Mouse (Mus musculus): Measurements from ENCODE around the gene Usp50. TPM values are rescaled to one million over a fixed set of nuclear protein-coding genes. Genes with fewer than 3 reads are reported as not detected.

Gene Usp50
- polyA plus RNA-seq, 1 experiment from 2014 or later: 2.1 TPM

DNA sequence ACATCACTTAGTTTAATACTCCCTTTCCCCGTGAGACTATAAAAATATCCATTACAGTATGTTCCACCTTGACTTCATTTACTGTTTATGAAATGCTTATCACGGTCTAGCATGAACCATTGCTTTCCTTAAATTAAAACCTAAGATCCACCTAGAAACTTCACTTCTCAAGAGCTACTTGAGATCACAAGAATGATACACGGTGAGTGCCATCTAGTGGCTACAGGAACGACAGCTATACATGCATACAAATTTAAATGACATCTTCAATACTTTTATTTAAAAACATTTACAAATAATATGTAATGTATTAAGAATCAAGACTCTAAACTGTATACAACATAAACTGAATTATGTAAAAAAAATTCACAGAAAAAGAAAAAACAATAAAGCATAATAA, 119.8 kb downstream of the Usp50 start:
- Histone ChIP-seq H3K9me3 (ENCODE audit: control insufficient read depth, low read length) (no peaks in the 10 kb centered on the region), H3K4me3 (ENCODE audit: low read depth, low read length) (no peak overlapping the region), H3K9ac (ENCODE audit: low read length) (no peak overlapping the region), H3K27me3 (ENCODE audit: control insufficient read depth, insufficient read depth, low read length) (no peaks in the 10 kb centered on the region), H3K27ac (ENCODE audit: low read depth, low read length) (no peak overlapping the region), H3K4me1 (ENCODE audit: control insufficient read depth, insufficient read depth, low read length) (no peaks in the 10 kb centered on the region), H3K4me2 (ENCODE audit: low read depth) (no peak overlapping the region), H3K36me3 (ENCODE audit: control insufficient read depth, insufficient read depth, low read length) (no peaks in the 10 kb centered on the region; the same call in 1 of the 2 replicates)
- ATAC-seq (ENCODE audit: insufficient read depth, low FRiP score, low TSS enrichment): no peak
- no peak for DNase-seq (ENCODE audit: low spot score)
- 73% methylated on average over 4 of the region's 4 CpGs for WGBS

Other genes starting within 250 kb of the Usp50 start
- gene Slc27a2, start 231.1 kb downstream of the Usp50 start, polyA plus RNA-seq (2014; fragmentation: Nextera tagmentation; extraction: Ambion mirVana): 0.51 and 0.69 TPM in 2 replicates
- gene Hdc, start 164.2 kb downstream of the Usp50 start, polyA plus RNA-seq (2014; fragmentation: Nextera tagmentation; extraction: Ambion mirVana): 0.84 and 0.95 TPM in 2 replicates
- 81.8 and 82.6 TPM in 2 replicates for gene Gabpb1, start 107.1 kb downstream of the Usp50 start, polyA plus RNA-seq (2014; fragmentation: Nextera tagmentation; extraction: Ambion mirVana)
- 47.3 and 47.7 TPM in 2 replicates for gene Usp8, start 76.1 kb downstream of the Usp50 start, polyA plus RNA-seq (2014; fragmentation: Nextera tagmentation; extraction: Ambion mirVana)
- 36.1 and 36.4 TPM in 2 replicates for gene Trpm7, start 92.8 kb upstream of the Usp50 start, polyA plus RNA-seq (2014; fragmentation: Nextera tagmentation; extraction: Ambion mirVana)
- gene Sppl2a, start 149.8 kb upstream of the Usp50 start, polyA plus RNA-seq (2014; fragmentation: Nextera tagmentation; extraction: Ambion mirVana): 33.6 and 34.5 TPM in 2 replicates
- gene Ap4e1, start 225.2 kb upstream of the Usp50 start, polyA plus RNA-seq (2014; fragmentation: Nextera tagmentation; extraction: Ambion mirVana): 9.0 and 10.7 TPM in 2 replicates

All from neural tube, embryonic 11.5 days (tissue).